Mouse (Mus musculus): ENCODE results near the gene Slit2.

Slit2 gene

DNA sequence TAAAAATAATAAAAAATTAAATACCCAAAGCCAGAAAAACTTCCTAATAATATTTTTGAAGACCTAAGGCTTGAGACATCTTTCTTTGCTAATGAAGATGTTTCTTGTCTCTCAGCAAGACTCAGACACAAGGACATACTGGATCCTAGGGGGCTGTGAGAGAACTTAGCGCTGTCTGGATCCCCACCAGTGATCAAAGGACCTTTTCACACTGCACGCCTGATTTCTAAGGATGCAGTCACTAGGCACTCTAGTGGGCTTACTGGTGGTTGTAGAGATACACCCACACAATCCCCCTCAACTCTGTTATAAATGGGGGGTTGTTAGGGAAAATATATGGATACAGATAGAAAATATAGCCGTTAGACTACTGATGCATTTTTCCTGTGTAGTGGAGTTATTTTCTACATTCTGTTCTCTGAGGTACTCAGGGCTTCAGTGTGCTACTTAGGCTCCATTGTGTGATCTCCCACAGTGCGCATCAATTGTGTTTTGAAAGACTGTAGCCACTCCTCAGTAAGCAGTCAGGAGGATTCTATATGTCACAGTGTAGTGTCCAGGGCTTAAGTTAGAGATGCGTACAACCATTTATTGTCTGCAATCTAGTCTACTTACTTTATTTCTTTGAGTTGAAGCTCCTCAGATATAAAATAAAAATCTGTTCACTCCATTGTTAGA lies 67.8 kb downstream of the Slit2 start:
- no peak for DNase-seq (ENCODE audit: low spot score)

- DNase-seq (ENCODE audit: low spot score): peak; percentile 9
Observed at GRCm38 (mm10) chr5:48058612-48059011, 75.7 kb downstream of the Slit2 start.

DNA sequence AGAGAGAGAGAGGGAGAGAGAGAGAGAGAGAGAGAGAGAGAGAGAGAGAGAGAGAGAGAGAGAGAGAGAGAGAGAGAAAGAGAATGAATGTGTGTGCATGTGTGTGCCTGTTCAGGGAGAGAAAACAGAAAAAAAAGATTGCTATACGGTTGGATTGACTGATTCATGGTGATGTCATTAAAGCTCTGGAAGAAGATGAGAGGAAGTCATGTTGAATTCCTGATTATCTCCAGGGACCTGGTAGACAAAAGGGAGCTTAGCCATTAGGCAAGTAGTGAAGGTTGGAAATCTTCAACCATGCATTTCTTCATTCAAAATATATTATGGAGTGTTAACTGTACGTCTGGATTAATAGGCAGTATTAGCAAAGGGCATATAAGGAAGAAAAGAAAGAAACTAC lies 77.8 kb downstream of the Slit2 start:
- DNase-seq (ENCODE audit: low spot score): peak; percentile 55

GRCm38 (mm10) chr5:48078730-48079129 lies 95.8 kb downstream of the Slit2 start:
- no peak for DNase-seq (ENCODE audit: low spot score)

GRCm38 (mm10) chr5:48081223-48081881 lies 98.4 kb downstream of the Slit2 start:
- DNase-seq (ENCODE audit: low spot score): no peak

- DNase-seq (ENCODE audit: low spot score): no peak
Observed at GRCm38 (mm10) chr5:48113400-48113799, 130.5 kb downstream of the Slit2 start.

- DNase-seq (ENCODE audit: low spot score): no peak
Observed at GRCm38 (mm10) chr5:48114969-48115537, 132.1 kb downstream of the Slit2 start.

- DNase-seq (ENCODE audit: low spot score): no peak
Observed at GRCm38 (mm10) chr5:48122651-48123050, 139.7 kb downstream of the Slit2 start.

GRCm38 (mm10) chr5:48125770-48126423 lies 143.0 kb downstream of the Slit2 start:
- peak; percentile 57 for DNase-seq (ENCODE audit: low spot score)

DNA sequence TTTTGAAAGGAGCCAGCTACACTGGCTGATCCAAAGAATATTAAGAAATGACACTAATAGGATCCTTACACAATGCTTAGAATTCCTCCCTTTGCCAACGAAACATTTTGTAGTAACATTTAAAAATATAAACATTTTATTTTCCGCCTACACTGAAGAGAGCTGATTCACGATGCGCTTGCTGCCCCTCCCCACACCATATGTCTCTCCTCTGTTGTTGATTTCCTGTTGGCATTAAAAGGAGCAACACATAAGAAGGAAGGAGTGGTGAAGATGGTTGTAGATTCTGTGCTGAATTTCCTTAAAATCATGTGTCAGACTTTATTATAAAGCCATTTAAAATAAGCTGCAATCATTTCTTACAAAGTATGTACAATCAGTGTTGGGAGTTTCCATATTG lies 147.0 kb downstream of the Slit2 start:
- DNase-seq (ENCODE audit: low spot score): no peak

GRCm38 (mm10) chr5:48136571-48136970 lies 153.6 kb downstream of the Slit2 start:
- DNase-seq (ENCODE audit: low spot score): peak; percentile 56

DNA sequence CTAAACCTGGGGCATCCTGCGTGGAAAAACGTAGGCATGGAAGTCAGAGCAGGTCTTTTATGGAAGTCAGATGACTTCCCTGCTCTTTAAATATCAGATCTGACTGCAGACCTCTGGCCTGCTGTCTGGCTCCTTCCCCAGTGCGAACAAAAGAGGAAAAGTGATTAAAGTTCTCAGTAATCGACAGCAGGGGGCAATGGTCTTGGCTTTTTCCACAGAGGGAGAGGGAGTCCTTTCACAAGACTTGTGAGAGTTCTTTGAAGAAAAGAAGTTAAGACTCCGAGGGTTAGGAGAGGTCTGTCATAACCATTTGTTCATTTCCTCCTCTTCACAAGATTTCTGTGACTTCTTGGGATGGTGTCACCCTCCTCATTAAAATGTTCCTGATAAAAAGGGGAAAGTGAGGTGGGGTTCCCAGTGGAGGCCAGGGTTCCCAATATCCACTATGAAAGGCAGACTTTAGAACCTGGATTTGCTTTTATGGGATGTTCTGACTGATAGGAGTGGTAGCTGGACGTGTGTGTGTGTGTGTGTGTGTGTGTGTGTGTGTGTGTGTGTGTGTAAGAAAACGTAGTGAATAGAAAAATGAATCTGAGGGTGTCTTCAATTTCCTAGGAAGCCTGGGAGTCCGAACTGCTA lies 156.0 kb downstream of the Slit2 start:
- peak; percentile 56 for DNase-seq (ENCODE audit: low spot score)

DNA sequence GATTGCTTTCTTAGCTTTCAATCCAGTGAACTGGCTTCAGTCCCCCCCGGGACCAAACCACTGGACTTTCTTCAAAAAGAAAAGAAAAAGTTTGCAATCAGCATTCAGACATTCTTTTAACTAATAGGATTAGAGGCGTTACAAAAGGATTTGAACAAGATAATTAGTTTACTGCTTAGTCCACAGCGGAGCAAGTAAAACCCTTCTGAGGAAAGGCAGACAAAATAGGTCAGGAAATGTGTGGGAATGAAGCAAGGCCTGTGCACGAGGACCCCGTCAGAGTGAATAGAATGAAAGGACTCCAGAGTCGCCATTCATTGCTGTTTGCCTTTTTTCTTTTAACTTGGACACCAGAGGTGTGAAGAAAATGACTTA lies 156.5 kb downstream of the Slit2 start:
- no peak for DNase-seq (ENCODE audit: low spot score)

DNA sequence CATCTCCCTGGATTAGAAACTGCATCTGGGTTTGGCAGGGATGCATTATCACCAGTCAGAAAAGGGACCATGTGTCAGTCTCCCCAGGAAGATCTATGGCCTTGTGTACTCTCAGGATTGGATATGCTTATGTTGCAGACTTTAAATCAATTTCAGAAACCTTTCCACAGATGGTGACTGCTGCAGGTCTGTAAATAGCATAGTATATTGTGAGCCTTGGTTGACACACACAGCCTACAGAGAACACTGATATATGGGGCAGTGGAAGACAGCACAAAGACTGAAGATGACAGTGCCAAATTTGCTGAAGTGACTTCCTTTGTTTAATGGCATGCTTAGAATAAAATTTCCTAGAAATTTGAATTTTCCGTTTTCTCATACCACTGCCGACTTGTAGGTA lies 163.1 kb downstream of the Slit2 start:
- DNase-seq (ENCODE audit: low spot score): no peak

- DNase-seq (ENCODE audit: low spot score): no peak
Observed at GRCm38 (mm10) chr5:48160829-48161228, 177.9 kb downstream of the Slit2 start.

- DNase-seq (ENCODE audit: low spot score): peak; percentile 73
Observed at GRCm38 (mm10) chr5:48181646-48182302, 198.8 kb downstream of the Slit2 start.

GRCm38 (mm10) chr5:48184358-48184757 lies 201.4 kb downstream of the Slit2 start:
- DNase-seq (ENCODE audit: low spot score): no peak

- no peak for DNase-seq (ENCODE audit: low spot score)
Observed at GRCm38 (mm10) chr5:48187819-48188218, 204.9 kb downstream of the Slit2 start.

DNA sequence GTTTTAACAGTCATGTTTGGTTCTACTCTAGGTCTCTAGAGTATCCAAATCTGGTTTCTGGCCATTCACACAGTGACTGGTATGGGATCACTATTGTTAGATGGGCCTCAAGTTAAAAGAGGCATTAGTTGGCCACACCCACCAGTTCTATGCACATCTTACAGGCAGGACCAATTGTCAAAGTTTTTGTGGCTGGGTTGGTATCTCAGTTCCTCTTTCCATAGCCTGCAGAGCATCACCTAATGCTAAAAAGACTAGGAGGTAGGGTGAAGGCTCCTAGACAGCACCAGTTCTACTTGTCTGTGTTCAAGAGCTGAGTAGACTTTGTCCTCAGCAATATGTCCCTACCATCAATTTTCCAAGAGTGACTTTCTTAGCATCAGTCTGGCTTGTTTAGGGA lies 216.4 kb downstream of the Slit2 start:
- no peak for DNase-seq (ENCODE audit: low spot score)

DNA sequence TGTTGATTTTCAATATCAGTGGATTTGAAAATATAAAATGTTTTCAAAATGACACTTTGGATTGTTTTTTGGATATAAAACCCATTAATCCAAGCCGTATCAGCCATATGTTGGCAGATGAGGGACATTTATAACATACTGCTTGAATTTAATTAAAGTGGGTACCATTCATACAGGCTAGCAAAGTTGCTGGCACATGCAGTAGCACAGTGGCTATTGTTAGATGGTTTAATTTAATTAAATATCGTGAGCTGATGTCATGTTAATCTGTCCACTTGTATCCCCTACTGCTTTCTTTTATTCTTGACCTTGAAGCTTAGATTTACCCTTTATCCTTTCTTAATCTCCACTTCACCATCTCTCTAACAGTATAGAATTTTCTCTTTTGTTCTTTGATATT lies 232.3 kb downstream of the Slit2 start:
- DNase-seq (ENCODE audit: low spot score): peak; percentile 9

DNA sequence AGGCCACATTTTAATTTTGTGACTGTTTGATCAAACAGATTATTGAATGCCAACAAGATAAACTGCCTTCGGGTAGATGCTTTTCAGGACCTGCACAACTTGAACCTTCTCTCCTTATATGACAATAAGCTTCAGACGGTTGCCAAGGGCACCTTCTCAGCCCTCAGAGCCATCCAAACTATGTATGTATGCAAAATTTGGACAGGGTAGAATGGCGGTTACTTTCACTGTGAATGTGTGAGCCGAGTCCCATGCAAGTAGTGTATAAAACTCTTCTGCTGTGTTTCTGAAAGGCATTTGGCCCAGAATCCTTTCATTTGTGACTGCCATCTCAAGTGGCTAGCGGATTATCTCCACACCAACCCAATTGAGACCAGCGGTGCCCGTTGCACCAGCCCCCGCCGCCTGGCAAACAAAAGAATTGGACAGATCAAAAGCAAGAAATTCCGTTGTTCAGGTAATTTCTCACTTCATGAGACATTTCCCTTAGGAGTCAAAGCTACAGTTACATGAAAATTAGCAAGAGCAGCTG lies 236.8 kb downstream of the Slit2 start:
- no peak for DNase-seq (ENCODE audit: low spot score)

DNA sequence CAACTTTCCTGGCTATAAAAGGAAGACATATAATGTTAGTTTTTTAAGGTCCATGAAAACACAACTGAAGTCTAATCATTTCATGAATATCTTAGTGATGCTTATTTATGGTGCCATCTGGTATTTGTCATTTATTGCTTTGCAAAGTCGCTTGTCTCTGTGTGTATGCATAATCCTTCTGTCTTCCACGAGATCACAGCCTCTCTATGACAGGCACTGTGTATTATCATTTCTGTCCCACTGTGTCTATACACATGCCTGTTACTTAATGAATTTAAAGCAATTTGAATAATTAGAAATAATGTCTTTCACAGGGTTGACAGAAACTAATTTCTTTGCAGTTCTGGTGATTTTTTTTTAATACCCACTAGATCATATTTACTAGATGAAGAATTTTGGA lies 242.6 kb downstream of the Slit2 start:
- no peak for DNase-seq (ENCODE audit: low spot score)

All from MN1 (cell line).